Mouse (Mus musculus): Measurements from ENCODE around the gene Sgms1.

DNA sequence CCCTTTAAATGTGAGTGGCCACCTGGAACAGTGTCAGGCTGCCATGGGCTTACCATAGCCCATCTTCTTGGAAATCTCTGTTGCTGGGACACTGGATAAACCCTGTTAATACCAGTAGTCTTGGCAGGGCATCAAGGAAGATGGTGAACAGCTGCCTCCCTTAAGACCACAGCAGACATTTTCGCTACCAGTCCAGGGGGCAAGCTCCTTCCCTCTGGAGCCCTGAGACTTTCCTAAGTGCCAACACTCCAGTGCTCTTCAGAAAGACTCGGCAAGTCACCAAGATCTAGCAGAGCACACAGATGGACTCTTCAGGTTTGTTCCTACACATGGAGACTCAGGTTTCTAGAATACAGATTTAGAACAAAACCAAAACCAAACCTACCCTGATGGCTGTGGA is 211.4 kb downstream of the Sgms1 start:
- TF ChIP-seq CTCF (IDR thresholded peaks at IDR 0.05; ENCODE audit: control insufficient read depth, insufficient read depth, insufficient replicate concordance, low read depth, low read length) = no peak
- no peak for TF ChIP-seq POLR2A (IDR thresholded peaks at IDR 0.05; ENCODE audit: control insufficient read depth, low read depth, low read length)

Data from testis, adult 2 months (tissue).